Mouse (Mus musculus) thymus, postnatal 25 days (tissue): ENCODE measurements around the gene Ttk.

Experiments used
- DNase-seq: peaks from one replicate; pipeline ENCODE4 v3.0.0; 2022

Gene Ttk

DNA sequence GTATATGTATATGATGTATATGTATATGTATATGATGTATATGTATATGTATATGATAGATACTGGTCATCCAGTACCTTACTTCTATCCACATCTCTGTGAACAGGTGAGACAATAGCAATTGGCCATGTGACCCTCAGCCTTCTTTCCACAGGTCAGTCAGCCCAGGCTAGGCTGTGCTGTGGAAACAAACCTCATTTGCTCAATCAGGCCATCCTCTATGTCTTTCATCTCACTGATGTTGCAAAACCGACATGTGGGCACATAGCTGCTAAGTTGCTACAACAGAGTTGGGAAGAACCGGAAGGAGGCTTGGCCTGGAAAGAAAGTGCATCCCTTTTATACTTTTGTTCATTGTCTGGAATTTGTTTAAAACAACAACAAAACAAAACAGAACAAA, 67.6 kb downstream of the Ttk start:
- DNase-seq, result no peak

DNA sequence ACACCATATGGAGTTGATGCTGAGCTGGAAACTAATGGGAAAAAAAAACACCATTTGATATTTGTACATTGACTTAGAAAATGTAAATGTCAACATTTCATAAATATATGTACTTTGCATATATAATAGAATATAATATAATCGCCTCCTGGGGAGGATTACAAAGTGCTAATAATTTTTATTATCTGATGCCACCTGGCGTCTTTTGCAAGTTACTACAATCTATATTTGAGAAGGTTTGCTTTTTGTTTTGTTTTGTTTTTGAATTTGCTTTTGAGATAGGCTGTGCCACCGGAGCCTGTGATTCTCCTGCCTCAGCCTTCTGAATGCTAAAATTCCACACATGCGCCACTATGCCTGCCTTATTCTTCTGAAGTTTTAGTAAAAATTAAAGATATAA, 71.3 kb downstream of the Ttk start:
- no peak for DNase-seq

DNA sequence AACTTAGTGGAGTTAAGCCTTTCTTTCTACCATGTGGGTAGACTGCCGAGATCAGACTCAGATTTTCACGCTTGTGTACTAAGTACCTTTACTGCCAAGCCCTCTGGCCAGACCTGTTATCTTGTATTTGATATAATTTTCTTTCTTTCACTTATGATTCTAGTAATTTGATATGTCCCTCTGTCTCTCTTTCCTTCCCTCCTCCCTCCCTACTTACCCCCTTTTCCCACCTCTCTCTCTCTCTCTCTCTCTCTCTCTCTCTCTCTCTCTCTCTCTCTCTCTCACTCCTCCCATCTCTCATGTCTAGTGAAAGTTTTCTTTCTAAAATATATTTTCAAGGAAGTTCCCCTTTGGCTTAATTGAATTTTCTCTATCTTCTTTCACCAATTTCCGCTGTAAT, 72.5 kb downstream of the Ttk start:
- no peak for DNase-seq

DNA sequence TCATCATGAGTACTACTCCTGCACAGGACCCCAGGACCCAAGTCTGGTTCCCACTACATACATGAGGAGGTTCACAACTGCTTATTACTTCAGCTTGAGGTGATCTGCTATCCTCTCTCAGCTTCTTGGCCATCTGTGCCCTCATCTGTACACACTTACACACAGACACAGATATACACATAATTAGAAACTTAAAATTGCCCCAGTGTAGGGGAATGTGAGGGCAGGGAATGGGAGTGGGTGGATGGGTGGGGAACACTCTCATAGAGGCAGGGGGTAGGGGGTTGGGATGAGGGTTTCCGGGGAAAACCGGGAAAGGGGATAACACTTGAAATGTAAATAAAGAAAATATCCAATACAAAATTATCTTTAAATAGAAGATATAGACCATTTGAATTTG, 75.3 kb downstream of the Ttk start:
- no peak for DNase-seq

DNA sequence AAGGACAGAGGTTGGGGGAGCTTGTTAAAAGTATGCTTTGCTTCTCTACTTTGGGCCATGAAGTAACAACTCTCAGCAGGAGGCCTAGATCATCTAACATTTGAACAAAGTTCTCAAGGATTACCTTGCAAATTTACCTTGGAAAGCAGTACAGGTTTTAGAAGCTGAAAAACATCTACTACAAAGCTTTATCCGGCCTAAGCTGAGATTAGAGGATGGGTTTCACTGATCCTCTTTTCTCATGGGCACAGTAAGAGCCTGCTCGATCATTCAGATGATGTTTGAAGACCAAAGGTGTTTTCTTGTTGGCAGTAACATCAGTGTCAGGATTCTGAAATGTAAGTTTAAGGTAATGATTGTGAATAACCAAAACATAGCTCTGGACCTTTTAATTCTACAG, 76.4 kb downstream of the Ttk start:
- no peak for DNase-seq
